Mouse (Mus musculus): ENCODE data around the gene Clock. TPM values are rescaled to one million over a fixed set of nuclear protein-coding genes. Genes with fewer than 3 reads are reported as not detected.

Clock gene
- polyA plus RNA-seq, 1 experiment = 25.3 TPM

- DNase-seq = no peak
- H3K4me3 ChIP-seq (replicated peaks; ENCODE audit: insufficient read depth, low read depth, low read length) = no peak overlapping the region
- H3K27ac ChIP-seq (ENCODE audit: insufficient read depth, low read length) = no peak overlapping the region
- TF ChIP-seq CTCF (IDR thresholded peaks at IDR 0.05; ENCODE audit: borderline replicate concordance, insufficient read depth, low read depth, low read length) (no peak), POLR2A (IDR thresholded peaks at IDR 0.05; ENCODE audit: borderline replicate concordance, insufficient read depth, low read length) (no peak)
- no peaks in the 10 kb centered on the region for H3K27me3 ChIP-seq (ENCODE audit: control insufficient read depth, insufficient read depth, low read length)
- 95% methylated on average over 3 of the region's 3 CpGs for WGBS
- H3K4me1 ChIP-seq (ENCODE audit: control insufficient read depth, insufficient read depth, low read length) = no peaks in the 10 kb centered on the region
Observed at GRCm38 (mm10) chr5:76250948-76251347, 53.6 kb downstream of the Clock start.

- Histone ChIP-seq H3K4me3 (replicated peaks; ENCODE audit: insufficient read depth, low read depth, low read length) (no peak overlapping the region), H3K27ac (ENCODE audit: insufficient read depth, low read length) (no peak overlapping the region), H3K4me1 (ENCODE audit: control insufficient read depth, insufficient read depth, low read length) (no peaks in the 10 kb centered on the region), H3K27me3 (ENCODE audit: control insufficient read depth, insufficient read depth, low read length) (no peaks in the 10 kb centered on the region)
- TF ChIP-seq POLR2A (IDR thresholded peaks at IDR 0.05; ENCODE audit: borderline replicate concordance, insufficient read depth, low read length) (no peak), CTCF (IDR thresholded peaks at IDR 0.05; ENCODE audit: borderline replicate concordance, insufficient read depth, low read depth, low read length) (no peak)
- DNase-seq = no peak
Observed at GRCm38 (mm10) chr5:76246539-76246938, 58.1 kb downstream of the Clock start.

GRCm38 (mm10) chr5:76245419-76245818 is 59.2 kb downstream of the Clock start:
- 69% methylated on average over 3 of the region's 3 CpGs for WGBS
- Histone ChIP-seq H3K27ac (ENCODE audit: insufficient read depth, low read length) (no peak overlapping the region), H3K4me3 (replicated peaks; ENCODE audit: insufficient read depth, low read depth, low read length) (no peak overlapping the region), H3K4me1 (ENCODE audit: control insufficient read depth, insufficient read depth, low read length) (no peaks in the 10 kb centered on the region), H3K27me3 (ENCODE audit: control insufficient read depth, insufficient read depth, low read length) (no peaks in the 10 kb centered on the region)
- DNase-seq = no peak
- TF ChIP-seq POLR2A (IDR thresholded peaks at IDR 0.05; ENCODE audit: borderline replicate concordance, insufficient read depth, low read length) (no peak), CTCF (IDR thresholded peaks at IDR 0.05; ENCODE audit: borderline replicate concordance, insufficient read depth, low read depth, low read length) (no peak)

GRCm38 (mm10) chr5:76244430-76244829 is 60.2 kb downstream of the Clock start:
- no peak for DNase-seq
- TF ChIP-seq CTCF (IDR thresholded peaks at IDR 0.05; ENCODE audit: borderline replicate concordance, insufficient read depth, low read depth, low read length) (no peak), POLR2A (IDR thresholded peaks at IDR 0.05; ENCODE audit: borderline replicate concordance, insufficient read depth, low read length) (no peak)
- H3K4me1 ChIP-seq (ENCODE audit: control insufficient read depth, insufficient read depth, low read length) = no peaks in the 10 kb centered on the region
- WGBS = 94% methylated on average over 10 of the region's 10 CpGs
- no peak overlapping the region for H3K27ac ChIP-seq (ENCODE audit: insufficient read depth, low read length)
- no peaks in the 10 kb centered on the region for H3K27me3 ChIP-seq (ENCODE audit: control insufficient read depth, insufficient read depth, low read length)
- no peak overlapping the region for H3K4me3 ChIP-seq (replicated peaks; ENCODE audit: insufficient read depth, low read depth, low read length)

GRCm38 (mm10) chr5:76243929-76244328 is 60.7 kb downstream of the Clock start:
- WGBS = 97% methylated on average over 4 of the region's 4 CpGs
- H3K4me1 ChIP-seq (ENCODE audit: control insufficient read depth, insufficient read depth, low read length) = no peaks in the 10 kb centered on the region
- no peaks in the 10 kb centered on the region for H3K27me3 ChIP-seq (ENCODE audit: control insufficient read depth, insufficient read depth, low read length)
- no peak for DNase-seq
- TF ChIP-seq CTCF (IDR thresholded peaks at IDR 0.05; ENCODE audit: borderline replicate concordance, insufficient read depth, low read depth, low read length) (no peak), POLR2A (IDR thresholded peaks at IDR 0.05; ENCODE audit: borderline replicate concordance, insufficient read depth, low read length) (no peak)
- no peak overlapping the region for H3K4me3 ChIP-seq (replicated peaks; ENCODE audit: insufficient read depth, low read depth, low read length)
- H3K27ac ChIP-seq (ENCODE audit: insufficient read depth, low read length) = no peak overlapping the region

- 85% methylated on average over 3 of the region's 3 CpGs for WGBS
- TF ChIP-seq CTCF (IDR thresholded peaks at IDR 0.05; ENCODE audit: borderline replicate concordance, insufficient read depth, low read depth, low read length) (no peak), POLR2A (IDR thresholded peaks at IDR 0.05; ENCODE audit: borderline replicate concordance, insufficient read depth, low read length) (no peak)
- Histone ChIP-seq H3K4me3 (replicated peaks; ENCODE audit: insufficient read depth, low read depth, low read length) (no peak overlapping the region), H3K4me1 (ENCODE audit: control insufficient read depth, insufficient read depth, low read length) (no peaks in the 10 kb centered on the region), H3K27ac (ENCODE audit: insufficient read depth, low read length) (no peak overlapping the region), H3K27me3 (ENCODE audit: control insufficient read depth, insufficient read depth, low read length) (no peaks in the 10 kb centered on the region)
- no peak for DNase-seq
Observed at GRCm38 (mm10) chr5:76243274-76243673, 61.3 kb downstream of the Clock start.

- Histone ChIP-seq H3K4me1 (ENCODE audit: control insufficient read depth, insufficient read depth, low read length) (no peaks in the 10 kb centered on the region), H3K27ac (ENCODE audit: insufficient read depth, low read length) (no peak overlapping the region), H3K27me3 (ENCODE audit: control insufficient read depth, insufficient read depth, low read length) (no peaks in the 10 kb centered on the region), H3K4me3 (replicated peaks; ENCODE audit: insufficient read depth, low read depth, low read length) (no peak overlapping the region)
- WGBS = 91% methylated on average over 13 of the region's 13 CpGs
- DNase-seq = no peak
- TF ChIP-seq POLR2A (IDR thresholded peaks at IDR 0.05; ENCODE audit: borderline replicate concordance, insufficient read depth, low read length) (no peak), CTCF (IDR thresholded peaks at IDR 0.05; ENCODE audit: borderline replicate concordance, insufficient read depth, low read depth, low read length) (no peak)
Observed at GRCm38 (mm10) chr5:76231171-76231855, 73.3 kb downstream of the Clock start.

- H3K27ac ChIP-seq (ENCODE audit: insufficient read depth, low read length) = no peak overlapping the region
- WGBS = 60% methylated on average over 6 of the region's 6 CpGs
- TF ChIP-seq CTCF (IDR thresholded peaks at IDR 0.05; ENCODE audit: borderline replicate concordance, insufficient read depth, low read depth, low read length) (no peak), POLR2A (IDR thresholded peaks at IDR 0.05; ENCODE audit: borderline replicate concordance, insufficient read depth, low read length) (no peak)
- H3K27me3 ChIP-seq (ENCODE audit: control insufficient read depth, insufficient read depth, low read length) = no peaks in the 10 kb centered on the region
- no peak for DNase-seq
- H3K4me1 ChIP-seq (ENCODE audit: control insufficient read depth, insufficient read depth, low read length) = no peaks in the 10 kb centered on the region
- no peak overlapping the region for H3K4me3 ChIP-seq (replicated peaks; ENCODE audit: insufficient read depth, low read depth, low read length)
Observed at GRCm38 (mm10) chr5:76216691-76217090, 87.9 kb downstream of the Clock start.
